Mouse (Mus musculus) splenic B cell, adult 2 months (primary cell): ENCODE measurements at regions not wholly inside any gene's neighbourhood (a gene's known extent, or its start where the extent isn't known, plus 50 kb on each side); places are given as distances from the start of the nearest gene placed in this dataset.

ENCODE experiments used
- DNase-seq: peaks from one replicate; pipeline ENCODE4 v3.0.0-alpha.2; 2011; ENCODE audit warnings: low read depth, low spot score
- H3K27me3 ChIP-seq: 2 replicates; pipeline ENCODE4 v1.6.1; 2012; ENCODE audit warnings: mild to moderate bottlenecking, low read length, moderate library complexity, mixed read lengths; ENCODE audit not compliant: control insufficient read depth, poor library complexity, insufficient read depth, severe bottlenecking
- H3K36me3 ChIP-seq: 2 replicates; pipeline ENCODE4 v1.6.1; 2012; ENCODE audit warnings: mild to moderate bottlenecking, low read length, moderate library complexity, mixed read lengths; ENCODE audit not compliant: control insufficient read depth, poor library complexity, insufficient read depth, severe bottlenecking

DNA sequence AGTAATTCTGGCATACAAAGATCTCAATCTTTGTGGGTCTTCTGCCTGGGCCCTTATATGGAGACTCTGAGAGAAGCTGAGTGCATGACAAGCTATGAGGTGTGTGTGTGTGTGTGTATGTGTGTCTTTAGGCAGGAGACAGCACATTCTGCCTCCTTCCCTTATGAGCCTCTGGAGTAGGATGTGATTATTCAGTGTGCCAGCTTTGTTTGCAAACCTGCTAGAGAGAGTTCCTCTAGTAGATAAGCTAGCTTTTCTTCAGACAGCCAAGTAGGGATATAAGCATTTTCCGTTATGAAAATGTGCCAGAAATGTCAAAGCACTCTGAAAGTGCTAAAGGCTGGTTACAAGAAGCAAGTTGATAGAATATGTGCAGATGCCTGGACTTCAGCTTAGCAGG lies 270.9 kb upstream of the Mmadhc start:
- DNase-seq: no peak
- no peaks in the 10 kb centered on the region for H3K27me3 ChIP-seq

DNA sequence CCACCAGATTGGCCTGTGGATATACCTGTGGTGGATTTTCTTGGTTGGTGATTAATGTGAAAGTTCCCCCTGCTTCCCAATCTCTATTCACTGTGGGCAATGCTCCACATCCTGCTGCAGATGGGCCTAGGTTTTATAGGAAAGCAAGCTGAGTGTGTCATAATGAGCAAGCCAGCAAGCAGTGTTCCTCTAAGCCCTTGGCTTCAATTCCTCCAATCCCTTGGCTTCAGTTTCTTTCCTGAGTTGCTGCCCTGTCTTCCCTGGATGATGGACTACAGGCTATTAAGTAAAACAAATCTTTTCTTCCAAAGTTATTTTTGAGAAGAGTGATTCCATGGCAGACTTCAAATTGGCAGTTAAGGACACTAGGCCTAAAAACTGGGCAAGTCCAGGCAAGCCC lies 257.4 kb upstream of the Mmadhc start:
- no peaks in the 10 kb centered on the region for H3K36me3 ChIP-seq

More for the DNA sequence above, 270.9 kb upstream of the Mmadhc start:
- H3K36me3 ChIP-seq: no peaks in the 10 kb centered on the region

DNA sequence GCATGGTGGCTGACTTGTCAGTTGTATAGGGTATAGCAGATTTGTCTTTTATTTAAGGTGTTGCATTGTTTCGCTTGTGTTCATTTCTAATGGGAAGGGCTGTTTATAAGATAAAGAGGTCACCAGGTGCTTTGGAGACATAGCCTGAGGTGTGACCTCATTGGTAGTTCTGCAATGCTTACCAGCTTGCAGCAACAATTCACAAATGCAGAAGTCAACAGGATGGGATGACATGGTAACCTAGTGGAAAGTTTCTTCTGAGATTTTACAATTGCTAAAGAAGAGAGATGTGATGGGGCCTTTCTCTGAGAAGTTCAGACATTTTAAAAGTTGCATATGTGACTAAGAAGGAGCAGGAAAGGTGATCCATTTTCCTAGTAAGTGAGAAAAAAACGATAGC lies 255.8 kb upstream of the Mmadhc start:
- Histone ChIP-seq H3K27me3 (no peaks in the 10 kb centered on the region), H3K36me3 (no peaks in the 10 kb centered on the region)
- no peak for DNase-seq

More for the DNA sequence above, 257.4 kb upstream of the Mmadhc start:
- no peaks in the 10 kb centered on the region for H3K27me3 ChIP-seq
- no peak for DNase-seq

DNA sequence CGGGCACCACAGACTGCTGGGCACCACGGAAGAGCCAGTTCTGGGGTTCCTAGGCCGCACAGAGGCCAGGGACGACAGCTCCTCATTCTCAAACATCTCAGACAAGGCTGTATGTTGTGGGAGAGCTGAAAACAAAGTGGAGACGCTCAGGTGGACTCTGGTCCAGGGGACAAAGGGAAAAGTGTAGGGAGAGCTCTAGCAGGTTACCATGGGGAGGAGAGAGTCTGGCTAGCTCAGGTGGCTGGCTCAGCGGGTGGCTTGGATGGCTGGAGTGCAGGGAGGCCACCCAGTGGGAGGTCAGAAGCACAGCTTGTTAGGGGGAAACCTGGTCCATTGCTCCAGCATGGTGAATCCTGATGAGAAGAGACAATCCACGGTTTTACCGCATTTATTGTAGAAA lies 253.3 kb upstream of the Mmadhc start:
- Histone ChIP-seq H3K36me3 (no peaks in the 10 kb centered on the region), H3K27me3 (no peaks in the 10 kb centered on the region)
- DNase-seq: no peak

DNA sequence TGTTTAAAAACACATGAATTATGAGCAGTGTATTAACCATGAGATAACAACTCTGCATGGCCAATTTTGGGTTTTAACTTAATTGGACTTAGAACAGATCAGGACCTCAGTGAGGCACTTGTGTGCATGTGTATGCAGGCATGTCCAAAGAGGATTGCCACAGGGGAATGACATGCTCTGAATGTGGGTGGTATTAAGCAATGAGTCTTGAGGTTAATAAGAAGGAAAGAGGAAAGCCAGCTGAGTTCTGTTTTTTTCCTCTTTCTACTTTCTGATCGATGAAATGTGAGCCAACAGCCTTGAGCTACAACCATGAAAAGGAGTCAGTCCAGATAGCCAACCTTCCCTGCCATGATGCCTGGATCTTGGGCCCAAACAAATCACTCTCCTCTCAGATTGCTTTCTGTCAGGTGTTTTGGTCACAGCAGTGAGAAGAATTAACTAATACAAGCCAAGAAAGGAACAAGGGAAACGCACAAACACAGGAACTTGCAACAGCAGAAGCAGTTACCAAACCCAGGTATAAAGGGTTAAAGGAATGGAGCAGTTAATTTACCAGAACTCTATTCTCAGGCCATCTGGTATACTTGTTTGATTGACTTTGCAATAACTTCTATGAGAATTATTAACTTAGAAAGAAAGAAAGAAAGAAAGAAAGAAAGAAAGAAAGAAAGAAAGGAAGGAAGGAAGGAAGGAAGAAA lies 243.3 kb upstream of the Mmadhc start:
- Histone ChIP-seq H3K36me3 (no peaks in the 10 kb centered on the region), H3K27me3 (no peaks in the 10 kb centered on the region)
- no peak for DNase-seq

DNA sequence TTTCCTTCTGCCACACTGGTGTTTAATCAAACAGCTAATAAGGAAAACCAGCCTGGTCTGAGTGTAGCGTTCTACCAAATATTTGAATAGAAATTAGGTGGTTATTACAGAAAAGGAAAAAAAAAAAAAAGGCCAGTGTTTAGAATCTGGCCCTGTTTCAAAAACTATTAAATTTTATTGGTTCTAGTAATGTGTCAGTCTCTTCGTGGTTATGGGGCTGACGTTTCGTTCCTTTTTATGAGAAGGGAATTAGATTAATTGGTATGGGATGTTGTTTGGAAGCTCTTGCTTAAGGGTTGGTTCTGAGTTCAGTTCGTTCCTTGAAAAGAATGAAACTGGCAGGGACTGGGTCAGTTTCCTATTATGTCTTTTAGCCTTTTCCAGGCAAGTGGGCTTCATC lies 241.5 kb upstream of the Mmadhc start:
- DNase-seq: no peak
- Histone ChIP-seq H3K27me3 (no peaks in the 10 kb centered on the region), H3K36me3 (no peaks in the 10 kb centered on the region)

DNA sequence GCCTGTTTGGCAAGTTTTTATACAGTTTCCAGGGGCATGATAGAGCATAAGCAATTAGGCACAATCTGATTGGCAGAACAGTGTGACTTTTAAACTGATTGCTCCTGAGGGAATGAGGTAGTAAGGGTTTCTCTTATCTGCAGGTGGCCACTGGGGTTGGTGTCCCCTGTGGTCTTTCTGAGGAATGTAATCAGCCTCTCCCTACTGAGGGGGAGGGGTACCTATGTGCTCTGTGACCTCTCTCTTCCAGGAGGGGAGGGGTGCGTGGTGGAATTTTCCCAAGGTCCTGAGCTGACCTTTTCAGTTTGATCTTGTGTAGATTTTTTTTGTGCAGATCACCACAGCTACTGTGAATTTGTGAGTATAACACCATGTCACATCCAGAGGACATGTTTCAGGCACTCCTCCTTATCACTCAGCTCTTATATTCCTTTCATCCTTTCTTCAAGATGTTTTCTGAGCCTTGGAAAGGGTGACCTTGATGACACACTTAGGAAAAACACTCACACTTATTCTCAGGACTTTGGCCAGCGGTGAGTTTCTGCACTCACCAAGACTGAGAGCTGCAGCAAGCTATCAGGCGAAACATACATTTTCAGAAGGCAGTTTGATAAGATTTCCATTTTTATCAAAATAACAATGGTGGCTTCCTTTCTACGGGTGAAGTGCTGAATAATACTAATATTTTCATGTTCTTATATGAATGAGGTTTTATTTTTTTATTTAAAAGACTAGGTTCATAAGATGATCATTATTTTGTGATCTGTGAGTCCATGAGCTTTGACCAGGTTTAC lies 238.7 kb upstream of the Mmadhc start:
- no peak for DNase-seq
- Histone ChIP-seq H3K36me3 (no peaks in the 10 kb centered on the region), H3K27me3 (no peaks in the 10 kb centered on the region)

DNA sequence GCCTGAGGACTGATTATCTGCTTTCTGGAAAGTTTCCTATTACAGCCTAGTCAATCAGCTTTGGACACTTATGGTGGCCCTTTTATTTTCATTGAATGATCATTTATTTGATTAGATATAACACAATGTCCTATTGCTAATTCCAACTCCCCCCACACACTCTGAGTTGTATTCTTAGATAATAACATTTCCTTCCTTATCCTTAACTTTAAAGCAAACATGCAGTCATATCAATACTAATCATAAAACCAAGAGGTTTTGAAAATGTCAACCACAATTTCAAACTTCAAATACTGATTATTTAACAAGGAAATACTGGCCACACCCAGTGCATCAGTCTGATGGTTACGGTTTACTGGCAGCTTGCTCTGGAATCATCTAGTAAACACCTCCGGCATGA lies 237.1 kb upstream of the Mmadhc start:
- DNase-seq: no peak
- H3K36me3 ChIP-seq: no peaks in the 10 kb centered on the region
- no peaks in the 10 kb centered on the region for H3K27me3 ChIP-seq

DNA sequence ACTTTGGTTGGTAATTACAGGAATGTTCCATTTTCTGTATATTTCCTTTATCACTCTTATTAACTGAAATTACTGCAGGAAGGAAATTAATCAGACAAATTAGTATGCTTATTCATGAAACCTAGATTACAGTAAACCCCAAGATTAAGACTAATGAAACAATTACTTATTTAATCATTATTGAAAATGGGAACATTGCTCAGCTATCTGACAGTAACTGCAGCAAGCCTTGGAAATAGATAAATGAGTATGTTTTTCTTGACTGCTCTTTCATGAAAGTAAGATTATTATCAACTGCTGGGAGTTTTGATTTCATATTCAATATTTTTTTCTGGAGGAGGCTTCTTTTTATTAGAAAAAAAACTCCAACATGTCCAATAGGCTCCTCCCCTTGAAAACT lies 230.8 kb upstream of the Mmadhc start:
- DNase-seq: no peak
- Histone ChIP-seq H3K36me3 (no peaks in the 10 kb centered on the region), H3K27me3 (no peaks in the 10 kb centered on the region)

DNA sequence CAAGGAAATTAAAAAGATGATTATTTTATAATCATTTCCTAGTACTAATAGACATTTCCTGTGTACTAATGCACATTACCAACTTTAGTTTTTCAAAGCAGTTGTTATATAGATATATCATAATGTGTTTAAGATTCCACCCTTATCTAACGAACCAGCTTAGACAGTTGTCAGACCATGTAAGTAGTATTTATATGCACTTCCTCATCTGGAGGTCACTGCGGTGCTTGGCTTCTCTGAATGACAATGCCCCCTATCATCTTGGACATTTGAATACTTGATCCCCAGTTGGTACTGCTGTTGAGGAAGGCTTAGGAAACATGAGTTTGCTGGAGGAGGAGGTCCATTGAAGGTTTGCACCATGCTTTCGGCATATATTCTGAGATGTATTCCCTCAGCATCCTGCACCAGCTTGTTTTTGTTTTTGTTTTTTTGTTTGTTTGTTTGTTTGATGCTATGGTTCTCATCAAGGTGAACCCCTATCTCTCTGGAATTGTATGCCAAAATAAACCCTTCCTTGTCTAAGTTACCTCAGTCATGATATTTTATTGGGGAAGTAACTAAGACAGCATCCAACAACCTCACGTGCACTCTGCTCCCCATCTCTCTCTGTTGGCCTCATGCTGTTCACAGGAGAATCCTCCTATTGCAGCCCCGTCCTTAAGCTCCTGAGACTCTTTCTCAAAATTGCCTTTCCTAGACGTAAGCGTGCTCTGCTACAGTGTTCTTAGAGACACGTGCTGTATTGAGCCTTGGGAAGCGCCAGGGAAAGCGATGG lies 228.4 kb upstream of the Mmadhc start:
- H3K27me3 ChIP-seq: no peaks in the 10 kb centered on the region
- DNase-seq: no peak
- H3K36me3 ChIP-seq: no peaks in the 10 kb centered on the region

DNA sequence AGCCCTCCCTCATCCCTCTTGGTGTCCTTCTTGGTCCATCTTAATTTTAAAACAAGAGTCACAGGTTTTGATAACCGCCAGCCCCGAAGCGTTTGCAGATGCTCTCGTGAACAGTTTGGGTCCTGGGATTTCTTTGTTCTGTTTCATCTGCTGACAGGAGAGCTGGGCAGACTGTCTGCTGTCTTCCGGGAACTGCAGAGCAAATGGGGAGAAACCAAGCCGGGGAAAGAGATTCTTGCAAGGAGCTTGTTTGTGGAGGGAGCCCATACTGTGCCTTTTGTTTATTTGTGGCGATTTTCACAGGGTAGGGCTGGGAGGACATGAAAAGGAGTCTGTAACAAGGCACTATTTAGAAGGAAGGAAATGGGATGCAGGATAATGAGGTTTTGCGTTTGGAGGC lies 223.6 kb upstream of the Mmadhc start:
- no peaks in the 10 kb centered on the region for H3K27me3 ChIP-seq
- no peak for DNase-seq
- no peaks in the 10 kb centered on the region for H3K36me3 ChIP-seq

DNA sequence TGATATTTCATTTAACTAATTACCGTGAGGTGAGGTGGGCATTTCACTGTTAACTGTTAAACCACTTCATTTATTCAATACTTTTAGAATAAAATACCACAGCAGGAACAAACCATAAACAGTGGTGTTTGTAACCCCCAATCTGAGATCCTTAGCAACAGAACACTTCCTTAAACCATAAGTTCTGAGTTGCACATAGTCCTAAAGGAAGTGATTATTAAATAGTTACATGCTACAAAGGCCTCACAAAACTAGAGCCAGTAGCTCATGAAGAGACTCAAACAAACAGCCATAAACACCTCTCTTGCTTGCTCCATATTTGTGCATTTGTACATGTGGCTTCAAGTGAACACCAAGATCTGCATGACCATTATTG lies 222.5 kb upstream of the Mmadhc start:
- Histone ChIP-seq H3K36me3 (no peaks in the 10 kb centered on the region), H3K27me3 (no peaks in the 10 kb centered on the region)
- DNase-seq: no peak

DNA sequence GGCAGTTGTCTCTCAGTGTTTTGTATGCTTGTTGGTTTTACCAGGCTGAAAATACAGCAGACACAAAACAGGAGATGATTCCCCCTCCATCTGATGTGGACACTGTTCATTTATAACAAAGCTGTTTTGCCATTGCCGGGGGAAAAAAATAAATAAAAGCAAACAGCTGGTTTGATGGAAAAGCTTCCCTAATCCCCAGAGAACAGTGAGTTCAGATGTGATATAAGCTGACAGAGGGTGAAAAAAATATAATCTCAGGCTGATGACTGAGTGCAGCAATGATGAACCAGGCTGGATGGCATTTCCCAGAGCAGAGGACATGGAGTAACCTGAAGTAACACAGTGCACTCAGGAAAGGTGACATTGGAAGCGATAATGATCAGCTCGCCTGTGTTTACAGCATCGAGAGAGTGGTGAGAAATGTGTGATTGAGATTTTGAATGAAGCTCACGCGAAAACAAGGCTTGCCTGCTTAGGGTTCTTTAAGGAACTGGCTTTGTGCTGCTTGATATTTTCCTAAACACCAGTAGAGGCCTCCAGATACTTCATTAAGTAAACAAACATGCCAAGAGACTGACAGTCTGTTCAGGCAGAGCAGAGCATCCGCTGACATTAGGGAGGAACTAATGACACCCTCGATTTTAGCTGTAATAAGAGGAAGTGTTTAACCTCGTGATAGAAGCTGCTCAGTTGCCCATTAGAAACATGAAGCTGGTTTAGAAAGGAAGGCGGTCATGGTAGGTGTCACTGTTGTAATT lies 221.9 kb upstream of the Mmadhc start:
- DNase-seq: peak; percentile 45
- Histone ChIP-seq H3K36me3 (no peaks in the 10 kb centered on the region), H3K27me3 (no peaks in the 10 kb centered on the region)

DNA sequence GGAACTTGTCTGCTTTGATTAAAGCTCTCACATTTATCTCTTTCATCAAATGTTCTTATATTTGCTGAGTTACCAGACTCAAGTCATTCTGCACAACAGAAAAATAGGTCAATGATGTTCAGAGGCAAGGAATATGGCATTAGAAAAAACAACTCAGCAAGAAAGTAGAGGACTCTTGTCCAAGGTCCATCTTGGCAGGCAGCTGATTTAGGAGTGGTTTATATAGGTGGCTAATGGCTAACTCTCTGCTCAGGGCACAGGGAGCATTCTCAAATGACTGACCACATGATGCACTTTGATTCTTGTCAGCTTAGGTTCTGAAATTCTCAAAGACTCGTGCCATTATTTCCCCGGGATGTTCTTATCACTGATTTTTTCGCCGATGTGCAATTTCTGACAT lies 216.7 kb upstream of the Mmadhc start:
- H3K27me3 ChIP-seq: no peaks in the 10 kb centered on the region
- no peaks in the 10 kb centered on the region for H3K36me3 ChIP-seq
- no peak for DNase-seq
